Mouse (Mus musculus): ENCODE measurements at regions not wholly inside any gene's neighbourhood (a gene's known extent, or its start where the extent isn't known, plus 50 kb on each side); places are given as distances from the start of the nearest gene placed in this dataset.

DNA sequence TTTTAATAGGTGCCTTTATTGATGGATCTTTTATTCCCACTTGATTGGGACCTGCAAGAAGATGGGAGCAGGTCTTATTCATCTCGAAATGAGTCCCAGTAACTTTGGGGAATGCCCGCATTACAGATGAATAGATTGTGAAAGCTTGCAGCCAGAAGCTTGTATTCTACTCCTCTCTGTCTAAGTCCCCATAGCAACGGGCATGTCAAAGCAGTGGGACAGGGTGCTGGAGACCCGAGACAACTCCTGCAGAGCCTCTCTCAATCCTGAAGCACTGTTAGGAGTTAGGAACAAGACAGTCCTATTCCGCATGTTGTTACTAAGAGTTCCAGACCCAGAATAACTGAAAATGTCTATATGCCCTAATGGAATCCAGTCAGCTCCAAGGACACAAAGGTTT, 233.1 kb downstream of the Ube2cbp start:
- TF ChIP-seq CEBPB (IDR thresholded peaks at IDR 0.05; ENCODE audit: insufficient read depth, poor library complexity, severe bottlenecking), result no peak
- no peak for TF ChIP-seq MYOD1 (IDR thresholded peaks at IDR 0.05; ENCODE audit: control insufficient read depth in 1 of 3, insufficient read length in 2 of 3, low read depth in 2 of 3)
- no peak for TF ChIP-seq POLR2AphosphoS2 (IDR thresholded peaks at IDR 0.05; ENCODE audit: insufficient read length, low read depth)
- TF ChIP-seq MAX (IDR thresholded peaks at IDR 0.05; ENCODE audit: low read depth), result no peak
- no peak for TF ChIP-seq TCF3 (IDR thresholded peaks at IDR 0.05; ENCODE audit: insufficient read length, low read depth)
- TF ChIP-seq SRF (IDR thresholded peaks at IDR 0.05; ENCODE audit: control insufficient read depth, insufficient read length, low read depth), result no peak
- no peak for TF ChIP-seq USF1 (IDR thresholded peaks at IDR 0.05; ENCODE audit: low read depth)
- TF ChIP-seq MYOG (IDR thresholded peaks at IDR 0.05; ENCODE audit: control insufficient read depth in 1 of 3, insufficient read depth in 1 of 3, insufficient read length in 2 of 3, low read depth in 2 of 3), result no peak
- TF ChIP-seq E2F4 (IDR thresholded peaks at IDR 0.05; ENCODE audit: insufficient read depth), result no peak
- TF ChIP-seq REST (IDR thresholded peaks at IDR 0.05; ENCODE audit: insufficient read depth, insufficient read length), result no peak
- TF ChIP-seq TCF12 (IDR thresholded peaks at IDR 0.05; ENCODE audit: insufficient read depth, poor library complexity, severe bottlenecking), result no peak
- Histone ChIP-seq H3K4me2 (ENCODE audit: low read depth) (no peak overlapping the region), H3ac (ENCODE audit: control insufficient read depth, insufficient read length) (no peak overlapping the region), H3K4me3 (no peak overlapping the region), H3K36me3 (ENCODE audit: control insufficient read depth, insufficient read depth) (no peaks in the 10 kb centered on the region), H3K79me2 (ENCODE audit: control insufficient read depth, insufficient read depth) (no peaks in the 10 kb centered on the region), H3K27me3 (ENCODE audit: control insufficient read depth, insufficient read depth, insufficient read length) (no peaks in the 10 kb centered on the region)

DNA sequence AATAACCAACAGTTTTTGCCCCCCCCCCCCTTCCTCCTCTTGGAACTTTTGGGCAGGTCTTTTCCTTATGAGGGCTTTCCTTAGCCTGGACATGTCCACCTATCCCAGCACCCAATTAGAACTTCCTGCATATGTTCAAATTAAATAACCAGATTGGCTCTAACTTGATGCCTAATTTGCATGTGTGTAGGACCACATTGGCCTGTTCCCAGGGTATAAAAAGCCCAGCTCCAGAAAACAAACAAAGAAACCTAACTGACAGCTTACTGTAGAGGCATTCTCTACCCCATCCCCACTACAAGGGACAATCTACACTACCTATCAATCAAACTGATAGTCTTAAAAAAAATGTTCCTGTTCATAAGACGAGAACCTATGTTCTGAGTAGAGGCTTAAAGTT, 232.6 kb downstream of the Ube2cbp start:
- H3ac ChIP-seq (ENCODE audit: control insufficient read depth, insufficient read length), result no peak overlapping the region
- no peaks in the 10 kb centered on the region for H3K27me3 ChIP-seq (ENCODE audit: control insufficient read depth, insufficient read depth, insufficient read length)
- H3K79me2 ChIP-seq (ENCODE audit: control insufficient read depth, insufficient read depth), result no peaks in the 10 kb centered on the region
- no peak overlapping the region for H3K4me3 ChIP-seq
- no peak for TF ChIP-seq REST (IDR thresholded peaks at IDR 0.05; ENCODE audit: insufficient read depth, insufficient read length)
- TF ChIP-seq E2F4 (IDR thresholded peaks at IDR 0.05; ENCODE audit: insufficient read depth), result no peak
- TF ChIP-seq TCF12 (IDR thresholded peaks at IDR 0.05; ENCODE audit: insufficient read depth, poor library complexity, severe bottlenecking), result no peak
- TF ChIP-seq MYOD1 (IDR thresholded peaks at IDR 0.05; ENCODE audit: control insufficient read depth in 1 of 3, insufficient read length in 2 of 3, low read depth in 2 of 3), result no peak
- TF ChIP-seq POLR2A (IDR thresholded peaks at IDR 0.05; ENCODE audit: insufficient read length, low read depth), result no peak
- TF ChIP-seq POLR2AphosphoS2 (IDR thresholded peaks at IDR 0.05; ENCODE audit: insufficient read length, low read depth), result no peak
- no peak for TF ChIP-seq TCF3 (IDR thresholded peaks at IDR 0.05; ENCODE audit: insufficient read length, low read depth)
- TF ChIP-seq SRF (IDR thresholded peaks at IDR 0.05; ENCODE audit: control insufficient read depth, insufficient read length, low read depth), result no peak
- no peak for TF ChIP-seq CEBPB (IDR thresholded peaks at IDR 0.05; ENCODE audit: insufficient read depth, poor library complexity, severe bottlenecking)
- TF ChIP-seq USF1 (IDR thresholded peaks at IDR 0.05; ENCODE audit: low read depth), result no peak
- TF ChIP-seq MAX (IDR thresholded peaks at IDR 0.05; ENCODE audit: low read depth), result no peak
- no peak for TF ChIP-seq MYOG (IDR thresholded peaks at IDR 0.05; ENCODE audit: control insufficient read depth in 1 of 3, insufficient read depth in 1 of 3, insufficient read length in 2 of 3, low read depth in 2 of 3)
- no peaks in the 10 kb centered on the region for H3K36me3 ChIP-seq (ENCODE audit: control insufficient read depth, insufficient read depth)
- H3K4me2 ChIP-seq (ENCODE audit: low read depth), result no peak overlapping the region

DNA sequence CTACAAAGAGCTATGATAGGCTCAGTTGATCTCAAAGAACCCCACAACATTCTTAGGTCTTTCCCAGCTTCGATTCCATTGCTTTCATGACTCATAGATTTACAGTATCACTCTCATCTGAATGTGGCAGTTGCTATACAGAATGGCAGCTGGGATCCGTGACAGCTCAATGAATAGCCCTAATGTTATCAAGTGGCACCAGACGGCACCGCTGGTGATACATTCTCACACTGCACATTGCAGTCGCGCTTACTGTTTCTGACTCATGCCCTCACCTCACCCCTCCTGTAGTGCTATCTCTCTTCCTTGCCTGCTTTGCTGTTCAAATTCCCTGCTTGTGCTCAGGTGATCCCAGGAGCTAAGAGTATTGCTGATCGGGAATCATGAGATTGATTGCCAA, 231.0 kb downstream of the Ube2cbp start:
- Histone ChIP-seq H3K79me2 (ENCODE audit: control insufficient read depth, insufficient read depth) (no peaks in the 10 kb centered on the region), H3ac (ENCODE audit: control insufficient read depth, insufficient read length) (no peak overlapping the region), H3K36me3 (ENCODE audit: control insufficient read depth, insufficient read depth) (no peaks in the 10 kb centered on the region), H3K4me3 (no peak overlapping the region), H3K4me2 (ENCODE audit: low read depth) (no peak overlapping the region), H3K27me3 (ENCODE audit: control insufficient read depth, insufficient read depth, insufficient read length) (no peaks in the 10 kb centered on the region)
- TF ChIP-seq MYOD1 (IDR thresholded peaks at IDR 0.05; ENCODE audit: control insufficient read depth in 1 of 3, insufficient read length in 2 of 3, low read depth in 2 of 3) (peak in 1 of 3 experiments; percentile 26), REST (IDR thresholded peaks at IDR 0.05; ENCODE audit: insufficient read depth, insufficient read length) (no peak)

DNA sequence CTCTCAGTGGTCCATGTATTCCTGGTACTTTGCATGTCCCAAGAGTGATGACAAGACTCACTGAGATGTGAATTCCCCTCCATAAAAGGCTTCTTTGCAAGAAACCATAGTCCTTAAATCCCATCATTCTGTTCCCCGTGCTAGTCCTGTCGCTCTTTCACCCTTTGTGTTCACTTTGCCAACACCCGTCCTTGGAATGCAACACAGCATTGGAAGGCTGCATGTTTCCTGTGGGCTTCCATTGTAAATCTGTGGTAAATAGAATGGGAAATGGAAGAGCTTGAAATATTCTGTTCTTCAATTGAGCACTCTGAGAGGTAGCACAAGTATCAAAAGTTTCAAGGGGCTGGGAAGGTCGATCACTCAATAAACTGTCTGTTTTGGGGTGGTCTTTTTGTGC, 226.1 kb downstream of the Ube2cbp start:
- Histone ChIP-seq H3K4me3 (no peak overlapping the region), H3K36me3 (ENCODE audit: control insufficient read depth, insufficient read depth) (no peaks in the 10 kb centered on the region), H3ac (ENCODE audit: control insufficient read depth, insufficient read length) (no peak overlapping the region), H3K4me2 (ENCODE audit: low read depth) (no peak overlapping the region), H3K79me2 (ENCODE audit: control insufficient read depth, insufficient read depth) (no peaks in the 10 kb centered on the region), H3K27me3 (ENCODE audit: control insufficient read depth, insufficient read depth, insufficient read length) (no peaks in the 10 kb centered on the region)
- TF ChIP-seq REST (IDR thresholded peaks at IDR 0.05; ENCODE audit: insufficient read depth, insufficient read length) (no peak), USF1 (IDR thresholded peaks at IDR 0.05; ENCODE audit: low read depth) (no peak), MYOG (IDR thresholded peaks at IDR 0.05; ENCODE audit: control insufficient read depth in 1 of 3, insufficient read depth in 1 of 3, insufficient read length in 2 of 3, low read depth in 2 of 3) (no peak), TCF3 (IDR thresholded peaks at IDR 0.05; ENCODE audit: insufficient read length, low read depth) (no peak), SRF (IDR thresholded peaks at IDR 0.05; ENCODE audit: control insufficient read depth, insufficient read length, low read depth) (no peak), CEBPB (IDR thresholded peaks at IDR 0.05; ENCODE audit: insufficient read depth, poor library complexity, severe bottlenecking) (no peak)

DNA sequence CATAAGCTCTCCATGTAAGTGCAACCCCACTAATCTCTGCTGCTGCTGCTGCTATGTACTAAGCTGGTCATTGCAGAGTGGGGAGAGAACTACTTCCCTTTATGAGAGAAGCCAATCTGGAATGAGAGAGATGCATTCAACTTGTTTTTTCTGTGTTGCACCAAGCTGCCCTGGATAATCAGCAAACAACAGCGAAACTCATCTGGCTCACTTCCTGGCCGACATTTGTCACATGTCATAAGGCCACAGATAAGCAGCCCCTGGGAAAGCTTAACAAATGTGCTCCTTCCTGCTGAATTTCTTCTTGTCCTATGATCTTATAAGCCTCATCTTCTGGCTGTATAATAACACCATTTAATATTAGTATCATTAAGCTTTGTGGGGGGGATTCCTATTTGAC, 224.5 kb downstream of the Ube2cbp start:
- no peaks in the 10 kb centered on the region for H3K36me3 ChIP-seq (ENCODE audit: control insufficient read depth, insufficient read depth)
- H3K4me3 ChIP-seq, result no peak overlapping the region
- no peaks in the 10 kb centered on the region for H3K79me2 ChIP-seq (ENCODE audit: control insufficient read depth, insufficient read depth)
- TF ChIP-seq CEBPB (IDR thresholded peaks at IDR 0.05; ENCODE audit: insufficient read depth, poor library complexity, severe bottlenecking) (no peak), TCF12 (IDR thresholded peaks at IDR 0.05; ENCODE audit: insufficient read depth, poor library complexity, severe bottlenecking) (no peak), POLR2A (IDR thresholded peaks at IDR 0.05; ENCODE audit: insufficient read length, low read depth) (no peak), POLR2AphosphoS2 (IDR thresholded peaks at IDR 0.05; ENCODE audit: insufficient read length, low read depth) (no peak), MAX (IDR thresholded peaks at IDR 0.05; ENCODE audit: low read depth) (no peak), USF1 (IDR thresholded peaks at IDR 0.05; ENCODE audit: low read depth) (no peak)
- no peaks in the 10 kb centered on the region for H3K27me3 ChIP-seq (ENCODE audit: control insufficient read depth, insufficient read depth, insufficient read length)
- no peak overlapping the region for H3K4me2 ChIP-seq (ENCODE audit: low read depth)
- H3ac ChIP-seq (ENCODE audit: control insufficient read depth, insufficient read length), result no peak overlapping the region

Measured in myocyte (in vitro differentiated cells).